Mouse (Mus musculus): ENCODE measurements around the gene Hdgfl2. TPM values are rescaled to one million over a fixed set of nuclear protein-coding genes. Genes with fewer than 3 reads are reported as not detected.

The Hdgfl2 gene
- total RNA-seq, 2 experiments from 2014 or later = 21.5 to 24.2 TPM

GRCm38 (mm10) chr17:56126175-56126574 is 46.7 kb downstream of the Hdgfl2 start:
- DNase-seq = no peak

- DNase-seq = no peak
Observed at GRCm38 (mm10) chr17:56128246-56128645, 48.8 kb downstream of the Hdgfl2 start.

- DNase-seq = no peak
Observed at GRCm38 (mm10) chr17:56131136-56131535, 51.7 kb downstream of the Hdgfl2 start.

GRCm38 (mm10) chr17:56131814-56132213 is 52.4 kb downstream of the Hdgfl2 start:
- no peak for DNase-seq

GRCm38 (mm10) chr17:56132661-56133060 is 53.2 kb downstream of the Hdgfl2 start:
- peak; percentile 65 for DNase-seq

GRCm38 (mm10) chr17:56133457-56134363 is 54.3 kb downstream of the Hdgfl2 start:
- peak; percentile 85 for DNase-seq

GRCm38 (mm10) chr17:56134463-56134971 is 55.1 kb downstream of the Hdgfl2 start:
- no peak for DNase-seq

GRCm38 (mm10) chr17:56136558-56136957 is 57.1 kb downstream of the Hdgfl2 start:
- no peak for DNase-seq

- DNase-seq = no peak
Observed at GRCm38 (mm10) chr17:56137839-56138613, 58.6 kb downstream of the Hdgfl2 start.

GRCm38 (mm10) chr17:56139355-56139754 is 59.9 kb downstream of the Hdgfl2 start:
- DNase-seq = no peak

GRCm38 (mm10) chr17:56139858-56140595 is 60.6 kb downstream of the Hdgfl2 start, which contains the start of gene Sema6b:
Gene Sema6b, minus strand, starts transcription at chr17:56140343.
- DNase-seq = peak; percentile 39

- DNase-seq = peak; percentile 10
Observed at GRCm38 (mm10) chr17:56141702-56142605, 62.5 kb downstream of the Hdgfl2 start.

- DNase-seq = no peak
Observed at GRCm38 (mm10) chr17:56144546-56144945, 65.1 kb downstream of the Hdgfl2 start.

- DNase-seq = no peak
Observed at GRCm38 (mm10) chr17:56146131-56146530, 66.7 kb downstream of the Hdgfl2 start.

- no peak for DNase-seq
Observed at GRCm38 (mm10) chr17:56147420-56147819, 68.0 kb downstream of the Hdgfl2 start.

- DNase-seq = no peak
Observed at GRCm38 (mm10) chr17:56148280-56148679, 68.8 kb downstream of the Hdgfl2 start.

GRCm38 (mm10) chr17:56148790-56149618 is 69.6 kb downstream of the Hdgfl2 start:
- DNase-seq = no peak

- DNase-seq = no peak
Observed at GRCm38 (mm10) chr17:56149897-56150296, 70.5 kb downstream of the Hdgfl2 start.
